Mouse (Mus musculus): Measurements from ENCODE around the gene Gm10803.

- TF ChIP-seq CTCF (IDR thresholded peaks at IDR 0.05) (no peak), EP300 (IDR thresholded peaks at IDR 0.05) (no peak)
These were observed 5.3 kb downstream of the Gm10803 start for GRCm38 (mm10) chr2:93565647-93566046.

Measured in lung, postnatal 0 days (tissue).